Mouse (Mus musculus): ENCODE data around the gene Dnajc21. TPM values are rescaled to one million over a fixed set of nuclear protein-coding genes. Genes with fewer than 3 reads are reported as not detected.
"Not testable (repeated sequence)": the region's sequence is repeated elsewhere in the genome, so short reads cannot be mapped to it uniquely, and the experiment has no call there.

Gene Dnajc21
- 12.1 and 14.0 TPM in 2 replicates for polyA plus RNA-seq (2012; rRNA removed)

DNA sequence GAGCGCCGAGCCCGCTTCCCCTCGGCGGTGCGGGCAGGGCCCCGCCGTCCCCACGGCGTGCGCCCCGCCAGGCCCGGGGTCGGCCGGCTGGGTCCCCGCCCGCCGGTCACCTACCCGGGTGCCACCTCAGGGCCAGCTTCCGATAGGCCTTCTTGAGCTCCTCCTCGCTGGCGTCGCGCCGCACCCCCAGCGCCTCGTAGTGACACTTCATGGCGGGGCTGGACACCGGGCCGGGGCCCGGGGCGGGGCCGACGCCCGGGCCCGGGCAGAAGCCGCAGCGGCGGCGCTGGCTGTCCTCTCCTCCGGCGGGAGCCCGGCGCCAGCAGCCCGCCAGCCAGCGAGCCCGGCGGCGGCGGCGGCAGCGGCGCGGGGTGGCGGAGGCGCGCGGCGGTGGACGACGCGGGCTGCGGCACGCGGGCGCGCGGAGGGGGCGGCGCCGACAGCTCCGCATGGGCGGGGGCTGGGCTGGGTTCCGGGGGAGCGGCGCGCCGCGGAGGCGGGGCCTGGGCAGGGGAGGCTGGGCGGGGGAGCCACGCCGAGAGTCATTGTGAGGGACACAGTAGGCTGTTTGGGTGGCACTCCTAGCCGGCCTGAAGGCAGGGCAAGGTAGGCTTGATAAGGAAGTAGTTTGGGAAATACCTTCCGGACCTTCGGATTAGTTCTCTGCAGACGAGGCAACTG is at the start of gene Dnajc21:
Gene Dnajc21, minus strand, starts transcription at position 366 of the 681 bp plus-strand sequence.
- Histone ChIP-seq H3K36me3 (ENCODE audit: control insufficient read depth, insufficient read depth, low read length) (no peaks in the 10 kb centered on the region), H3K4me3 (ENCODE audit: control insufficient read depth, low read depth, low read length) (peak within 1 kb of the TSS; percentile 89), H3K27ac (ENCODE audit: control insufficient read depth, insufficient read depth, low read depth, low read length) (peak within 1 kb of the TSS; percentile 61), H3K27me3 (ENCODE audit: control insufficient read depth, insufficient read depth, low read length) (no peaks in the 10 kb centered on the region), H3K4me1 (ENCODE audit: control insufficient read depth, insufficient read depth, low read length) (no peaks in the 10 kb centered on the region; the same call in 1 of the 2 replicates)
- TF ChIP-seq POLR2A (IDR thresholded peaks at IDR 0.05; ENCODE audit: control insufficient read depth, low read depth, low read length) (peak; percentile 31), CTCF (IDR thresholded peaks at IDR 0.05; ENCODE audit: control insufficient read depth, insufficient read depth, insufficient replicate concordance, low read depth, low read length) (no peak)

GRCm38 (mm10) chr15:10515166-10515565 is 44.9 kb upstream of the Dnajc21 start:
- H3K27ac ChIP-seq (ENCODE audit: control insufficient read depth, insufficient read depth, low read depth, low read length), result no peak overlapping the region
- H3K36me3 ChIP-seq (ENCODE audit: control insufficient read depth, insufficient read depth, low read length), result no peaks in the 10 kb centered on the region
- H3K27me3 ChIP-seq (ENCODE audit: control insufficient read depth, insufficient read depth, low read length), result no peaks in the 10 kb centered on the region
- H3K4me1 ChIP-seq (ENCODE audit: control insufficient read depth, insufficient read depth, low read length), result peaks cover 3% of the 10 kb centered on the region; the same call in 1 of the 2 replicates
- TF ChIP-seq CTCF (IDR thresholded peaks at IDR 0.05; ENCODE audit: control insufficient read depth, insufficient read depth, insufficient replicate concordance, low read depth, low read length) (no peak), POLR2A (IDR thresholded peaks at IDR 0.05; ENCODE audit: control insufficient read depth, low read depth, low read length) (no peak)
- no peak overlapping the region for H3K4me3 ChIP-seq (ENCODE audit: control insufficient read depth, low read depth, low read length)

- H3K27ac ChIP-seq (ENCODE audit: control insufficient read depth, insufficient read depth, low read depth, low read length), result no peak overlapping the region
- H3K27me3 ChIP-seq (ENCODE audit: control insufficient read depth, insufficient read depth, low read length), result no peaks in the 10 kb centered on the region
- H3K4me1 ChIP-seq (ENCODE audit: control insufficient read depth, insufficient read depth, low read length), result no peaks in the 10 kb centered on the region
- no peak overlapping the region for H3K4me3 ChIP-seq (ENCODE audit: control insufficient read depth, low read depth, low read length)
- TF ChIP-seq CTCF (IDR thresholded peaks at IDR 0.05; ENCODE audit: control insufficient read depth, insufficient read depth, insufficient replicate concordance, low read depth, low read length), result no peak
- TF ChIP-seq POLR2A (IDR thresholded peaks at IDR 0.05; ENCODE audit: control insufficient read depth, low read depth, low read length), result 0 out of 2 replicates have a peak, but pooled peaks have one; percentile 19
- no peaks in the 10 kb centered on the region for H3K36me3 ChIP-seq (ENCODE audit: control insufficient read depth, insufficient read depth, low read length)
These were observed 35.8 kb upstream of the Dnajc21 start for GRCm38 (mm10) chr15:10506099-10506498.

DNA sequence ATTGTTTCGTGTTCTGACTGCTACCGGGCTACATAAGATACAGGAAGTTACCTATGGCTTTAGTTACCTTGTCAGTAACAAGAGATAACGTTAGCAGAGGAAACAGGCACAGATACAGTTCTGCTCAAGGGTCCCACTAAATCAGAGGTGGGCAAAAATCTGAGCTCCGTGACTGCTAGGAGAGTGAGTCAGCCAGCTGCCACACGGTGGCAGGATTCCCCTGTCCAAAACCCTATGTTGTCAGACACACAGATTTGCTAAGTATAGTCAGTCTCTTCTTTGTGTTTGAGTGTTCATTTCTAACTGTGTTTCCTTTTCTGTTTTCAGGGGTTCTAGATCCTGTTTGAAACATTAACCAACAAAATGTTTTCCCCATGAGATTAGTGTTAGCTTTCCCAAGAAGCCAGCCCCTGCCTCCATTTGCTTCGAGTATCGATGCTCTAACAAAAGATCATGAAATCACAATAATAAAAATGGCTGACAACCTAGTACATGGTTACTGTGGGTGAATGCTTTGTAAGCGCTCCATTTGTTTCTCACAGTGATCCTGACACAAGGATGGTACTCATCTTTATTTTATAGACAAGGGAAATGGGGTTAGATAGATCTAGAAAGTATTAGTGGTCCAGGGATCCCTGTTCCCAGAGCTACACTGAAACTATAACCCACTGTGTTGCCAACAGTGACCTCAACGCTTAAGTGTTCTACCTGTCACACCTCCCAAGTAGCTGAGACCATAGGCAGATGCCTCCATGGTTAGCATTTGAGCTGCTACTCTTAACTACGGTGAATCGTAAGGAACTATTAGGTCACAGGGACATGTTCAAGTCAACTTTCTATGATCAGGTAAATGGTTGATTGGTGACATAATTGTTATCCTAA is 30.8 kb upstream of the Dnajc21 start:
- no peak overlapping the region for H3K27ac ChIP-seq (ENCODE audit: control insufficient read depth, insufficient read depth, low read depth, low read length)

DNA sequence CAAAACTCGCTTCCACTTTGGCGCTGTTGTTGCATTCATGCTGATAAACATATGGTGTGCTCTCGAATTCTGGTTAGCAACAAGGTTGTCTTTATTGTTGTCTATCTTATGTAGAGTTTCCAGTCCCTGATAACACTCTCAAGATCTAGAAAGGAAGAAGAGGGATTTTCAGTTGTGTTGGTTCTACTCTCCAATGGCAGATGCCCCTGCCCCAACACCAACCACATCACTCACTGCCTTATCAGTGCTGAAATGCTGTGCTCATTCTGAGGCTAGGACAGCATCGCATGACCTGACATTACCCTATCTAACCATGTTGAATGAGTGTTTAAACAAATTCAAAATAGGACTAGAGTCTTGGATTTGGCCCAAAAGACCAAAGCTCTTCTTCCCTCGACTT is 29.7 kb upstream of the Dnajc21 start:
- no peak overlapping the region for H3K27ac ChIP-seq (ENCODE audit: control insufficient read depth, insufficient read depth, low read depth, low read length)
- no peaks in the 10 kb centered on the region for H3K4me1 ChIP-seq (ENCODE audit: control insufficient read depth, insufficient read depth, low read length)
- no peaks in the 10 kb centered on the region for H3K27me3 ChIP-seq (ENCODE audit: control insufficient read depth, insufficient read depth, low read length)
- H3K36me3 ChIP-seq (ENCODE audit: control insufficient read depth, insufficient read depth, low read length), result no peaks in the 10 kb centered on the region
- no peak overlapping the region for H3K4me3 ChIP-seq (ENCODE audit: control insufficient read depth, low read depth, low read length)
- TF ChIP-seq CTCF (IDR thresholded peaks at IDR 0.05; ENCODE audit: control insufficient read depth, insufficient read depth, insufficient replicate concordance, low read depth, low read length), result no peak
- no peak for TF ChIP-seq POLR2A (IDR thresholded peaks at IDR 0.05; ENCODE audit: control insufficient read depth, low read depth, low read length)

More for the DNA sequence above, 30.8 kb upstream of the Dnajc21 start:
- H3K27me3 ChIP-seq (ENCODE audit: control insufficient read depth, insufficient read depth, low read length), result no peaks in the 10 kb centered on the region
- no peaks in the 10 kb centered on the region for H3K4me1 ChIP-seq (ENCODE audit: control insufficient read depth, insufficient read depth, low read length)
- H3K4me3 ChIP-seq (ENCODE audit: control insufficient read depth, low read depth, low read length), result no peak overlapping the region
- H3K36me3 ChIP-seq (ENCODE audit: control insufficient read depth, insufficient read depth, low read length), result no peaks in the 10 kb centered on the region
- no peak for TF ChIP-seq POLR2A (IDR thresholded peaks at IDR 0.05; ENCODE audit: control insufficient read depth, low read depth, low read length)
- TF ChIP-seq CTCF (IDR thresholded peaks at IDR 0.05; ENCODE audit: control insufficient read depth, insufficient read depth, insufficient replicate concordance, low read depth, low read length), result peak; percentile 55; the same call in 1 of the 2 replicates

GRCm38 (mm10) chr15:10499593-10499992 is 29.3 kb upstream of the Dnajc21 start:
- TF ChIP-seq POLR2A (IDR thresholded peaks at IDR 0.05; ENCODE audit: control insufficient read depth, low read depth, low read length) (no peak), CTCF (IDR thresholded peaks at IDR 0.05; ENCODE audit: control insufficient read depth, insufficient read depth, insufficient replicate concordance, low read depth, low read length) (no peak)
- no peaks in the 10 kb centered on the region for H3K27me3 ChIP-seq (ENCODE audit: control insufficient read depth, insufficient read depth, low read length)
- H3K4me3 ChIP-seq (ENCODE audit: control insufficient read depth, low read depth, low read length), result no peak overlapping the region
- H3K4me1 ChIP-seq (ENCODE audit: control insufficient read depth, insufficient read depth, low read length), result no peaks in the 10 kb centered on the region
- no peaks in the 10 kb centered on the region for H3K36me3 ChIP-seq (ENCODE audit: control insufficient read depth, insufficient read depth, low read length)
- H3K27ac ChIP-seq (ENCODE audit: control insufficient read depth, insufficient read depth, low read depth, low read length), result no peak overlapping the region

DNA sequence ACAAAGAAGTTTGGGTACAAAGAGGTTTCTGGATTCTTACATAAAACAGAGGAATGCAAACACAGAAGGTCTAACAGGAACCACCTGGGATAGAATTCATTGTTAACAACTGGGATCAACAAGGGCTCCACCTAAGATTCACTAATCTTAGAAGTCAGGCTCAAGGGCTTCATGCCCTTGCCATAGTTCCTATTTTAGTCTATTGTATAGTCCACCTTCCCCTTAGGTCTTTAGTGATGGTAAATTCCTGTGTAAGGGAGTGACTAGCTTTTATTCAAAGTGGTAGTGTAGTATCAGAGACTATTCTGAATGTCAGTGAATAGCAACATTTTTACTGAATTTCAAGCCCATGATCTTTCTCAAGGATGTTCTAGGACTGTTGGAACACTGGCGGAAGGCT is 26.4 kb upstream of the Dnajc21 start:
- not testable (repeated sequence) for H3K36me3 ChIP-seq (ENCODE audit: control insufficient read depth, insufficient read depth, low read length); H3K27me3 ChIP-seq (ENCODE audit: control insufficient read depth, insufficient read depth, low read length); H3K4me1 ChIP-seq (ENCODE audit: control insufficient read depth, insufficient read depth, low read length); H3K27ac ChIP-seq (ENCODE audit: control insufficient read depth, insufficient read depth, low read depth, low read length); H3K4me3 ChIP-seq (ENCODE audit: control insufficient read depth, low read depth, low read length)

Data from testis, adult 2 months (tissue).